Mouse (Mus musculus) gastrocnemius, postnatal 14 days (tissue): ENCODE data around the gene Adcy7. TPM values are rescaled to one million over a fixed set of nuclear protein-coding genes. Genes with fewer than 3 reads are reported as not detected.
A peak's percentile ranks its signal among the peaks of the same experiment; 100 is the strongest.

Experiments used
- DNase-seq: peaks from one replicate; pipeline ENCODE4 v3.0.0; 2021; ENCODE audit warnings: mixed read lengths
- intact Hi-C: fragments of 180-260 bp; cut with DNase I; formaldehyde crosslinking; loops from one replicate; pipeline ENCODE4 v1.15.1; 2025; ENCODE audit warnings: low total_unique reads
- long read RNA-seq, 2 experiments: library from polyadenylated mRNA; stranded (forward); transcript quantifications; one replicate each; pipeline ENCODE4 v2.0.0; 2021
- total RNA-seq, 2 experiments: library from RNA; stranded (reverse); gene quantifications; 2 replicates each; pipeline ENCODE4 v1.2.3; 2021

Adcy7 gene
- total RNA-seq = 10 to 100 TPM in 1 of 2 experiments, 1 to 10 TPM in 1; 6.8 to 13.3 TPM
- long read RNA-seq, experiment 1, partial matches to known transcripts = 1 of 4 reads
- long read RNA-seq, experiment 1, other reads (novel, unspliced or antisense) = 3 of 4 reads
- long read RNA-seq, experiment 2, partial matches to known transcripts = 2 of 3 reads
- long read RNA-seq, experiment 2, other reads (novel, unspliced or antisense) = 1 of 3 reads

- peak; percentile 73 for DNase-seq
- intact Hi-C loops = loop anchor here (5.0 kb wide), 1 partner anchor 35 kb away; no protein-coding TSS in a partner anchor
Observed at GRCm38 (mm10) chr8:88272231-88273050, at the start of gene Adcy7. Gene Adcy7 (plus strand): TSS chr8:88272403.

GRCm38 (mm10) chr8:88225358-88225757 lies 46.8 kb upstream of the Adcy7 start:
- intact Hi-C loops = no loop called here
- DNase-seq = no peak

GRCm38 (mm10) chr8:88227851-88228250 lies 44.4 kb upstream of the Adcy7 start:
- DNase-seq = no peak
- intact Hi-C loops = no loop called here

GRCm38 (mm10) chr8:88228286-88228685 lies 43.9 kb upstream of the Adcy7 start:
- no peak for DNase-seq
- intact Hi-C loops = no loop called here

- no peak for DNase-seq
- intact Hi-C loops = no loop called here
Observed at GRCm38 (mm10) chr8:88228800-88229199, 43.4 kb upstream of the Adcy7 start.

- intact Hi-C loops = no loop called here
- no peak for DNase-seq
Observed at GRCm38 (mm10) chr8:88236666-88237065, 35.5 kb upstream of the Adcy7 start.

DNA sequence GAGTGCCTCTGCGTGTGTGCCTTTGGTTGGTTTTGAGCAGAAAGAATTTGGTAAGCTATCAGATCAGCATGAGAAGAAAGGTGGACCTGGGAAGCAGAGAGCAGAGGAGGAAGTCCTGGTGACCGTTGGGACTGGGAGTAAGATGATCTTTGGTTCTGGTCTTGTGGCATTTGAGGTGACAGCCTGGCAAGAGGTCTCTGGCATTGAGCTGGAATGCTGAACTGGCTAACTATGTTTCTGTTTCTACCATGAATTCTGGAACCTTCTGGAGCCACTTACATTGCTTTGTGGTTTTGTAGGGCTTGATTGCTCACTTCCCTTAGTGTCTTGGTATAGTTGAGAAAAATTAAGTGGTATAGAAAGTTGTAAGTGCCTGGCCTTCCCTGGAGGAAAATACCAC lies 34.6 kb upstream of the Adcy7 start:
- no peak for DNase-seq
- intact Hi-C loops = no loop called here

- intact Hi-C loops = no loop called here
Observed at GRCm38 (mm10) chr8:88239277-88239676, 32.9 kb upstream of the Adcy7 start.

DNA sequence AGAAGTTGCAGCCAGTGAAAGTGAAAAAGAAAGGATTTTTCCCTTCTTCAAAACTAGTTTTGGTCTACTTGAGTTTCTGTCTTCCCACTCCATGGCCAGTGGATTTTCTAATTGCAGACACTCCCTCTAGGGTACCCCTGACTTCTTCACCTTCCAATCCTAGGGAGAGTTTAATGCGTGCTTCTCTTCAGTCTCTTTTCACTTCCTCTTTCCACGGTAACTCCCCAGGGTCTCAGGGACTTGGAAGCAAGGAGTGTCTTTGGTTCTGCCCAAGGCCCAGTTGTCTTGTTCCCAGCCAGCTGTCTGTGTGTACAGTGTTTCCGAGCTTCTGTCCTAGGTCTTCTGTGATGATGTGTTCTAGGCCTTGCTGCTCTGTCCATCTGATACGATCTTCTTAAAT lies 30.3 kb upstream of the Adcy7 start:
- DNase-seq = no peak
- intact Hi-C loops = loop anchor here (10.0 kb wide), 1 partner anchor 77 kb away; no protein-coding TSS in a partner anchor

More at GRCm38 (mm10) chr8:88239277-88239676, 32.9 kb upstream of the Adcy7 start:
- no peak for DNase-seq

GRCm38 (mm10) chr8:88244298-88244697 lies 27.9 kb upstream of the Adcy7 start:
- peak; percentile 53 for DNase-seq
- intact Hi-C loops = loop anchor here (10.0 kb wide), 1 partner anchor 79 kb away; no protein-coding TSS in a partner anchor

DNA sequence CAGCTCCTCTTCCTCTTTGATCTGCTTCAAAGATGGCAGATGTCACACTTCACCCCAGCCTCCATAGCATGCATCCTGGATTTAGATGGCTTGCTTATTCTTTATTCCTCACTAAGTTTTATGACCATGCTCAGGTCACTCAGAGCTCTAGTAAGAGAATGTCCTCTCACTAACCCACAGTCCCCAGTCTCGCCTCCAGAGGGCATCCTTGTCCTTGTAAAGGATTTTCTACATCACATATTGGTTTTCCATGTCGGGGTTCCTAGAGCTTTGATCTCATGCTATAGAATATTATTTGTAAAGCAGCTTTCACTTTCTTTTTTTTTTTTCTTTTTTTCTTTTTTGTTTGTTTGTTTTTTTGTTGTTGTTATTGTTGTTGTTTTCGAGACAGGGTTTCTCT lies 19.4 kb upstream of the Adcy7 start:
- DNase-seq = peak; percentile 38
- intact Hi-C loops = no loop called here

DNA sequence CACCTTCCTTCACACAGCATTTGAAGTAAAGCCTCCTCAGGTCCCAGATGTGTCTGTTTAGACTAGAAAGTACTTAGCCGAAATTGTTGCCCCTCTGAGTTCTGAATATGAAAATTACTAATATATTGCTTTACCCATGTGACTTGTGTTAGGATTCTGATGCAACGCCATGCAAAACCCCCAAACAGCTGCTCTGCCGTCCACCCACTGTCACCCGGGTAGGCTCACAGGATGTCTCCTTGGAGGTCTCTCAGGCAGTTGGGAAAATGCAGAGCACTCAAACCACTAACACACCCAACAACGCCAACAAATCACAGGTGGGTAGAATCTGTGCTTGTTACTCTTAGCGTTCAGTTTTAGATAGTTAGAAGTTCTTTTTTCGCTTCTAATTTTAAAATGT lies 17.2 kb upstream of the Adcy7 start:
- intact Hi-C loops = no loop called here
- no peak for DNase-seq

DNA sequence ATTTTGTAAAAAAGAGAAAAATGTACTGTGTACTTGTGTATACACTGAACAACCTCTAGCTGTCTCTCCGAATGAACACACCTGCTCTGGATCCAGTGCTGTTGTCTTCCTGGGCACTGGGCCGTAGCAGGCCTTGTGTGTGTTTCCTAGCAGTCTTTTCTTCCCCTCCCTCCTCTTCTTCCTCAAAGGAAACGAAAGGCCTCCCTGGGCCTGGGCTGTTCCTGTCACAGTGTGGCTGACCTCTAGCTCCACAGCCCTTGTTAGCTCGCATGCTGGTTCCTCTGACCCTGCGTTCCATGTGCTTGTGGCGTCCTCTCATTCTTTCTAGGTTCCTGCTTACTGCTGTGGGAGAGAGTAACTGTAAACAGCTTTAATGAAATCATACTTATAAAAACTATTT lies 14.2 kb upstream of the Adcy7 start:
- no peak for DNase-seq
- intact Hi-C loops = no loop called here

DNA sequence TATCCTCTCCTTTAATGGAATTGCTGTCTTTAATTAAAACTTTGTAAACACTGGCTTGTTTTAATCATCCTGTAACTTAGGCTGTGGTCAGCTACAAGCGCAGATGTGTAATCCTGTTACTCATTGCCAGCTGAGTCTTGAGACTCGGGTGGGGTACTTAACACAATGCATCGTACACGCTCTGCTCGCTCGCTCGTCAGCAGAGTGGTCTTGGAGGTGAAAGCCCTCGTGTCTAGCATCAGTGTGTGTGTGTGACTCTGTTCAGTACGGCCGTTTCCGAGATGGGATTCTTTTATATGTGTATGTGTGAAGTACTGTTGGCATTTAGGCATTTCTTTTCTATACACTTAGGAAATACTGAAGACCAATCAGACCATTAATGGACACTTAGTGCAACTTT lies 13.7 kb upstream of the Adcy7 start:
- intact Hi-C loops = no loop called here
- DNase-seq = no peak

GRCm38 (mm10) chr8:88260466-88260980 lies 11.7 kb upstream of the Adcy7 start:
- intact Hi-C loops = loop anchor here (10.0 kb wide), 1 partner anchor 364 kb away; no protein-coding TSS in a partner anchor
- DNase-seq = no peak

- intact Hi-C loops = loop anchor here (10.0 kb wide), 1 partner anchor 362 kb away; no protein-coding TSS in a partner anchor
- no peak for DNase-seq
Observed at GRCm38 (mm10) chr8:88262831-88263635, 9.2 kb upstream of the Adcy7 start.

DNA sequence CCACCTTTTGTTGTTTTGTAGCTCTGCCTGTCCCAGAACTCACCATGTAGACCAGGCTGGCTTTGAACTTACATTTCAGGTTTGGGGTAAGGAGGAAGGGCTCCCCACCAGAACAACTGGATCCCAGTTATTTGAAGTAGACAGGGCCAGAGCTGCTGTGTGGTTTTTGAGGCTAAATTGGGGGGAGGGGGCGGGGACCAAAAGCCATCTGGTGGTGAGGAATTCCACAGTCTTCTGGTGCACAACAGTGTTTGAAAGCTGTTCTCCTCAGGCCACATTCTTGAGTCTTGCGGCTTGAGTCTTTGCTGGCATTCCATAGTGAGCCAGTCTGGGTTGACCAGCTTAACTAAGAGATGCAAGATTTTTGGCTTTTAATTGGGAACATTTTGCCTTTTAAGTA lies 6.7 kb upstream of the Adcy7 start:
- no peak for DNase-seq
- intact Hi-C loops = loop anchor here (5.0 to 10.0 kb wide), 2 partner anchors 92 to 359 kb away; no protein-coding TSS in a partner anchor

DNA sequence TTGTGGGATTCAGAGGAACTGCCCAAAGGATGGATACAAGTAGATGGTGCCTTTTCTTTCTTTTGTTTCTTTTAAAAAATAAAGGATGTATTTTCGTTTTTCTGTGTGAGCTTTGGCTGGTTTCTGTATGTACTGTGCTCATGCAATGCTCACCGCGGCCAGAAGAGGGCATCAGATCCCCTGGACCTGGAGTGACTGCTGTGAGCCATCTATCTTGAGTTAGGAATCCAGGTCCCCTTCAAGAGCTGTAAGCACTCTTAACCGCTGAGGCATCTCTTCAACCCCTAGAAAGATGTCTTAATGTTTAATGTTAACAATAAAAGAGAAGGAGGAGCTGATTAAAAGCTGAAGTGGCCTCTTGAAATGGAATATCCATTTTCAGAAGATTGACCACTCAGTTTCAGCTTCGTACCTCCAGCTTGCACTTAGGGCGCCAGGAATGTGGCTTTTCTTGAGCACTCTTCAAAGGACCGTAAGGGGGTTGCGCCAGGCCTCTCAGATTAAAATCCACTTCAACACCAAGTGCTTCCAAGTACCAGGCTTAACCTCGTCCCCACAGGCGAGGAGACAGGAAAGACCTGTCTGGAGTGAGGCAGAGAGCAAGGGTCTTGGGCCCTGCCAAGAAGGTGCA lies 5.9 kb upstream of the Adcy7 start:
- peak; percentile 83 for DNase-seq
- intact Hi-C loops = loop anchor here (5.0 to 10.0 kb wide), 2 partner anchors 91 to 359 kb away; no protein-coding TSS in a partner anchor

GRCm38 (mm10) chr8:88266801-88267403 lies 5.3 kb upstream of the Adcy7 start:
- no peak for DNase-seq
- intact Hi-C loops = loop anchor here (5.0 to 10.0 kb wide), 2 partner anchors 90 to 358 kb away; no protein-coding TSS in a partner anchor
